In the genomic region with DNA sequence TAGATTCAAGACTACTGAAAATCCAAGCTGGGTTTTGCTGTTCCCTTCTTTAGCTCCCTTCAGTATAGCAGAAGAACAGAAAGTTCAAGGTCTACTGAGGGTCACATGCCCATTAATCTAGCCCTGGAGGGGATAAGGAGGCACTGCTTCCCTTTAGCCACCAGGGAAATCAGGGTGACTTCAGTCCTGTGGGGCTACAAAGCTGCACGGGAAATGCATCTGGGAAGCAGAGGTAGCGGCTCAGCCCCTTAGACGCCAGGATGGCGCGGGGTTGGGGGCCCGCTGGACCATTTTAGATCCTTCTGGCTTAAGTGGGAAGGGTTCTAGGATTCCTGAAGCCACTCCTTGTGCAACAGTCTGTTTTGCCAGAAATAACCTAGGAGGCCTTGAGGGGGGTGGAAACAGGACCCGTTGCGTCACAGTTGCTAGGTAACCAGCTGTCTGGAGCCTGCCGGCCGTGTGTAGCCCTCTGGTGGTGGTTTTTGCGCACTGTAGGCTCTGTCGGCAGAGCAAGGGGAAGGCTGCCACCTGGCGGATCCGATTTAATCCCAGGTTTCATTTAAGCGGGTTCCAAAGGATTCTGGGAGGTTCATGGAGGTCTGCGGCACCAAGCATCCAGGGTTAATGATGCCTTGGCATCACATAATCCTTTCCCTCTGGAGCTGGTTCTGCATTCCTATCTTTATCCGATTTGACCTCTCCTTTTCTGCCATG, we compare ENCODE assay signal across 8 mouse cellular contexts. TPM values are rescaled to one million over a fixed set of nuclear protein-coding genes. Genes with fewer than 3 reads are reported as not detected.
A peak's percentile ranks its signal among the peaks of the same experiment; 100 is the strongest.
DNase-seq lines count a peak whose midpoint lies in the region; ATAC-seq lines count a peak whose summit lies in the region.

No protein-coding gene starts in this region.

- peak; percentile 89 for ATAC-seq in hindbrain, embryonic 15.5 days (ENCODE audit: low FRiP score, low read depth)

- H3K36me3 ChIP-seq in hindbrain, embryonic 15.5 days: peaks cover 27% of the 10 kb centered on the region; the same call in 1 of the 2 replicates

- no peaks in the 10 kb centered on the region for H3K27me3 ChIP-seq in hindbrain, embryonic 15.5 days

- H3K27ac ChIP-seq in hindbrain, embryonic 15.5 days (replicated peaks): peak overlapping the region; percentile 54; the same call in 1 of the 2 replicates

- no peak overlapping the region for H3K4me3 ChIP-seq in hindbrain, embryonic 15.5 days

- peak; percentile 97 for DNase-seq in R1 (ENCODE audit: low read depth, low spot score)
- peak; percentile 95 to 98 for DNase-seq in cerebellum, postnatal 36 days
- peak; percentile 94 for DNase-seq in gastrocnemius, adult 18-20 months (ENCODE audit: low spot score)
- DNase-seq in layer of hippocampus, postnatal 36 days: peak; percentile 91
- DNase-seq in lung, postnatal 25 days (ENCODE audit: low spot score): peak; percentile 92
- peak; percentile 98 for DNase-seq in retina, embryonic 14.5 days (ENCODE audit: low spot score)
- peak; percentile 75 to 77 for DNase-seq in thymus, postnatal 36 days

- H3K4me1 ChIP-seq in hindbrain, embryonic 15.5 days (replicated peaks): peaks cover 18% of the 10 kb centered on the region

- WGBS in hindbrain, embryonic 15.5 days: 9% methylated on average over 17 of the region's 17 CpGs

- H3K4me2 ChIP-seq in hindbrain, embryonic 15.5 days: peak overlapping the region; percentile 37

- H3K9me3 ChIP-seq in hindbrain, embryonic 15.5 days: no peaks in the 10 kb centered on the region

- no peak overlapping the region for H3K9ac ChIP-seq in hindbrain, embryonic 15.5 days

RNA-seq across cellular contexts. Expression of a gene that starts 13.3 kb away (rescaled TPM):
- 1 to 10 TPM; 6.0 to 9.2 TPM for total RNA-seq in gastrocnemius, adult 18-20 months (2021)
- polyA plus RNA-seq in hindbrain, embryonic 15.5 days (2015; fragmentation: Nextera tagmentation; extraction: Ambion mirVana): 72.4 and 77.2 TPM in 2 replicates
- total RNA-seq in layer of hippocampus, postnatal 36 days (2021): 100 to 1,000 TPM; 104 to 109 TPM

RNA-seq across cellular contexts. Expression of a gene that starts 38.0 kb away (rescaled TPM):
- total RNA-seq in gastrocnemius, adult 18-20 months (2021): 1 to 10 TPM; 7.1 to 7.9 TPM
- 20.1 and 21.0 TPM in 2 replicates for polyA plus RNA-seq in hindbrain, embryonic 15.5 days (2015; fragmentation: Nextera tagmentation; extraction: Ambion mirVana)
- total RNA-seq in layer of hippocampus, postnatal 36 days (2021): 10 to 100 TPM; 26.7 to 27.7 TPM

RNA-seq across cellular contexts. Expression of a gene that starts 52.5 kb away (rescaled TPM):
- 1 to 10 TPM; 1.1 to 1.7 TPM for total RNA-seq in gastrocnemius, adult 18-20 months (2021)
- polyA plus RNA-seq in hindbrain, embryonic 15.5 days (2015; fragmentation: Nextera tagmentation; extraction: Ambion mirVana): 17.4 and 22.4 TPM in 2 replicates
- 10 to 100 TPM; 16.4 to 16.6 TPM for total RNA-seq in layer of hippocampus, postnatal 36 days (2021)

RNA-seq across cellular contexts. Expression of a gene that starts 53.1 kb away (rescaled TPM):
- 10 to 100 TPM; 25.0 to 30.0 TPM for total RNA-seq in gastrocnemius, adult 18-20 months (2021)
- polyA plus RNA-seq in hindbrain, embryonic 15.5 days (2015; fragmentation: Nextera tagmentation; extraction: Ambion mirVana): 28.1 and 34.9 TPM in 2 replicates
- total RNA-seq in layer of hippocampus, postnatal 36 days (2021): 10 to 100 TPM; 24.1 to 26.3 TPM

Comparison
In these comparisons a context has a peak if more than half of its experiments do, and no peak if none do; other contexts are left out.
1. RNA of a gene that starts 13.3 kb away (total RNA-seq): 104 to 109 TPM in layer of hippocampus, postnatal 36 days; 6.0 to 9.2 TPM in gastrocnemius, adult 18-20 months; every median in the first group is over 10 times any median in the second.
2. RNA of a gene that starts 52.5 kb away (total RNA-seq): 16.4 to 16.6 TPM in layer of hippocampus, postnatal 36 days; 1.1 to 1.7 TPM in gastrocnemius, adult 18-20 months; every median in the first group is over 4 times any median in the second.
3. Peak in every context shown above with its lines, with median percentiles within 50 percentile points of each other: DNase-seq.